Mouse (Mus musculus): ENCODE results near the gene Gatm.

- no peak for TF ChIP-seq EP300 (IDR thresholded peaks at IDR 0.05)
- TF ChIP-seq CTCF (IDR thresholded peaks at IDR 0.05): peak; percentile 87
These were observed 17.9 kb upstream of the Gatm start for GRCm38 (mm10) chr2:122628976-122629375.

Measured in lung, postnatal 0 days (tissue).